Mouse (Mus musculus): ENCODE data around the gene Gm13178. TPM values are rescaled to one million over a fixed set of nuclear protein-coding genes. Genes with fewer than 3 reads are reported as not detected.

Gm13178 gene
- not detected for total RNA-seq (2023)

GRCm38 (mm10) chr4:144721304-144721703 is at the start of gene Gm13178:
Gene Gm13178 (minus strand): TSS chr4:144721404.

DNA sequence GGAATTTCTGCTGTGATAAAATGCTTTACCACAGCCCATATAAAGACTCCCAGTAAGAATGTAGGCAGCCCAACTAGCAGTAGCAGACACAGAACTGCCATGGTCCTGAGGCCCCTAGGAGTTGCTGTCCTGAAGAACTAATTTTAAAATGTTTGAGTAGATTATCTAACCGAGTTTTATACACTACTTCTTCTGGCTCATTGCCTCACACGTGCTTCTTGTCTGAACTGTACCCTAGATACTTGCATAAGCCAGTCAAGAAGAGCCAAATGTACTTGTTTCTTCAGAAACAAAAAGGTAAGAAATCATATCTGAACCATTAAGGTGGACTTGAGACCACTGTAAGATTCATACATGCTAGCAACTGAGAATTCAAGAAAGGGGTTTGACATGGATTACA is 34.9 kb downstream of the Gm13178 start, which contains the start of gene Gm436:
Gm436 (minus strand) TSS at position 101 of the 400 bp plus-strand sequence.

Other genes starting within 250 kb of the Gm13178 start
- not detected for gene 9430007A20Rik, start 201.6 kb downstream of the Gm13178 start, total RNA-seq (2023)
- not detected for gene Gm13124, start 156.3 kb downstream of the Gm13178 start, total RNA-seq (2023)
- not detected for gene Aadacl4, start 107.7 kb downstream of the Gm13178 start, total RNA-seq (2023)
- gene Gm436, start 35.0 kb downstream of the Gm13178 start, total RNA-seq (2023) = not detected
- gene Gm438, start 65.2 kb upstream of the Gm13178 start, total RNA-seq (2023) = not detected
- 4.1 TPM for gene Dhrs3, start 171.4 kb upstream of the Gm13178 start, total RNA-seq (2023)